Mouse (Mus musculus) brain, embryonic 14.5 days (tissue): ENCODE data around the gene Lrrc71.

ENCODE experiments used
- CTCF ChIP-seq: fragments of 200-500 bp; IDR thresholded peaks from 2 replicates; pipeline ENCODE4 v1.5.1; 2012; ENCODE audit warnings: inconsistent platforms, mild to moderate bottlenecking, moderate library complexity, borderline replicate concordance; ENCODE audit not compliant: insufficient read depth, insufficient read length; ENCODE audit errors: extremely low read depth
- POLR2A ChIP-seq: fragments of 200-500 bp; IDR thresholded peaks from 2 replicates; pipeline ENCODE4 v1.6.1; 2012; ENCODE audit warnings: mild to moderate bottlenecking, inconsistent platforms, borderline replicate concordance; ENCODE audit not compliant: poor library complexity, insufficient read depth, insufficient read length, severe bottlenecking; ENCODE audit errors: extremely low read depth

GRCm38 (mm10) chr3:87733984-87734761, 14.3 kb downstream of the Lrrc71 start:
- no peak for TF ChIP-seq CTCF
- no peak for TF ChIP-seq POLR2A
